Mouse (Mus musculus): ENCODE data around the gene Tbcd.

DNA sequence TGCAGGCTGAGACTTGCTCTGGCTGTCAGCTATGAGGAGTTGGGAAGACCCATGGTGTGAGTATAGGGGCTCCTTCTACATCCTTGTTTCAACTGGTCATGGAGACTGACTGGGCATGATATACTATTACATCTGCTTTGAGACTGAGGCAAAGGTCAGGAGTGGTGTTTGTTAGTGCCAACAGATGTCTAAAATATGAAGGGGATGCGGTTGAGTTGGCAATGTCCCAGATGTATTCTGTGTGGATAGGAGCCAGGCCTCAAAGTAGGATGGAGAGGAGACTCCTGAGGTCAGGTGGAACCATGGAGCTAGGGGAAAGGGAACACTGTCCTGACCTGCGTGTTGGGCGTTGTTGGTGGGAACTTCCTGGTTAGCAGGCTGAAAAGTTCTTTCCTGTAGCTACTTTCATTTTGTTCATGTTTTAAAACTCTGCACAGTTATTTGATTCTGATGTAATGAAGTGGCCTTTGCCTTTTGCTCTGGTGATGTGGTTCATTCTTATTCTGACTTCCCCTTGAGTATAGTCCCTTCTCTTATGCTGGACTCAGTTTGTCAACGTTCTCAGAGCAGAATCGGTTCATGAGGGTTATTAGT, 99.6 kb downstream of the Tbcd start:
- TF ChIP-seq CTCF (IDR thresholded peaks at IDR 0.05; ENCODE audit: insufficient read depth, low read length), result no peak
- TF ChIP-seq POLR2A (IDR thresholded peaks at IDR 0.05; ENCODE audit: borderline replicate concordance, extremely low read depth, low read depth, low read length), result no peak

Measured in lung, adult 2 months (tissue).